Mouse (Mus musculus): Measurements from ENCODE around the gene Sik3.

The Sik3 gene

GRCm38 (mm10) chr9:46228491-46228890 lies 215.9 kb downstream of the Sik3 start, which contains the start of gene Apoa1:
Apoa1 (plus strand) TSS chr9:46228580.
- DNase-seq (ENCODE audit: low spot score in 2 of 2), result no peak

- DNase-seq (ENCODE audit: low spot score in 2 of 2), result peak; percentile 91
Measured at GRCm38 (mm10) chr9:46229573-46230449, 217.2 kb downstream of the Sik3 start.

- DNase-seq (ENCODE audit: low spot score in 2 of 2), result peak in 1 of 2 experiments; percentile 33
Measured at GRCm38 (mm10) chr9:46230450-46230975, 217.9 kb downstream of the Sik3 start.

- DNase-seq (ENCODE audit: low spot score in 2 of 2), result no peak
Measured at GRCm38 (mm10) chr9:46235196-46235595, 222.6 kb downstream of the Sik3 start.

GRCm38 (mm10) chr9:46235596-46235648 lies 222.8 kb downstream of the Sik3 start, which contains the start of gene Apoc3:
Apoc3 (minus strand) TSS chr9:46235636.
- no peak for DNase-seq (ENCODE audit: low spot score in 2 of 2)

GRCm38 (mm10) chr9:46235649-46236048 lies 223.0 kb downstream of the Sik3 start:
- no peak for DNase-seq (ENCODE audit: low spot score in 2 of 2)

GRCm38 (mm10) chr9:46238850-46239249 lies 226.2 kb downstream of the Sik3 start:
- DNase-seq (ENCODE audit: low spot score in 2 of 2), result no peak

GRCm38 (mm10) chr9:46240526-46241153 lies 228.0 kb downstream of the Sik3 start, which contains the start of gene Apoa4:
Apoa4 (plus strand) TSS chr9:46240696.
- no peak for DNase-seq (ENCODE audit: low spot score in 2 of 2)

- DNase-seq (ENCODE audit: low spot score in 2 of 2), result no peak
Measured at GRCm38 (mm10) chr9:46241818-46242217, 229.2 kb downstream of the Sik3 start.

- no peak for DNase-seq (ENCODE audit: low spot score in 2 of 2)
Measured at GRCm38 (mm10) chr9:46243122-46243521, 230.5 kb downstream of the Sik3 start.

GRCm38 (mm10) chr9:46243584-46243983 lies 231.0 kb downstream of the Sik3 start:
- DNase-seq (ENCODE audit: low spot score in 2 of 2), result no peak

GRCm38 (mm10) chr9:46246752-46247324 lies 234.2 kb downstream of the Sik3 start:
- peak; percentile 64 to 81 for DNase-seq (ENCODE audit: low spot score in 2 of 2)

GRCm38 (mm10) chr9:46256177-46256576 lies 243.6 kb downstream of the Sik3 start:
- DNase-seq (ENCODE audit: low spot score in 2 of 2), result no peak

GRCm38 (mm10) chr9:46256658-46257385 lies 244.2 kb downstream of the Sik3 start:
- no peak for DNase-seq (ENCODE audit: low spot score in 2 of 2)

- DNase-seq (ENCODE audit: low spot score in 2 of 2), result no peak
Measured at GRCm38 (mm10) chr9:46257546-46257945, 244.9 kb downstream of the Sik3 start.

GRCm38 (mm10) chr9:46259111-46259510 lies 246.5 kb downstream of the Sik3 start:
- no peak for DNase-seq (ENCODE audit: low spot score in 2 of 2)

GRCm38 (mm10) chr9:46261131-46261530 lies 248.5 kb downstream of the Sik3 start:
- DNase-seq (ENCODE audit: low spot score in 2 of 2), result no peak

- no peak for DNase-seq (ENCODE audit: low spot score in 2 of 2)
Measured at GRCm38 (mm10) chr9:46268343-46268873, 255.8 kb downstream of the Sik3 start, which contains the start of gene Apoa5. Apoa5 (plus strand) TSS chr9:46268633.

GRCm38 (mm10) chr9:46269125-46269524 lies 256.5 kb downstream of the Sik3 start:
- DNase-seq (ENCODE audit: low spot score in 2 of 2), result no peak

- DNase-seq (ENCODE audit: low spot score in 2 of 2), result no peak
Measured at GRCm38 (mm10) chr9:46270782-46271181, 258.2 kb downstream of the Sik3 start.

GRCm38 (mm10) chr9:46272070-46272469 lies 259.4 kb downstream of the Sik3 start:
- DNase-seq (ENCODE audit: low spot score in 2 of 2), result no peak
